Mouse (Mus musculus) testis, postnatal 10 days (tissue): ENCODE measurements around the gene Erbb4.

ENCODE experiments used
- DNase-seq: peaks from one replicate; pipeline ENCODE4 v3.0.0; 2021; ENCODE audit warnings: low spot score

Gene Erbb4

GRCm38 (mm10) chr1:68503873-68504272 is 604.0 kb downstream of the Erbb4 start:
- DNase-seq, result no peak

- no peak for DNase-seq
Measured at GRCm38 (mm10) chr1:68501561-68501960, 606.3 kb downstream of the Erbb4 start.

- no peak for DNase-seq
Measured at GRCm38 (mm10) chr1:68466390-68466960, 641.4 kb downstream of the Erbb4 start.

- DNase-seq, result no peak
Measured at GRCm38 (mm10) chr1:68451274-68451673, 656.6 kb downstream of the Erbb4 start.

- no peak for DNase-seq
Measured at GRCm38 (mm10) chr1:68424336-68424983, 683.4 kb downstream of the Erbb4 start.

GRCm38 (mm10) chr1:68401204-68401603 is 706.7 kb downstream of the Erbb4 start:
- DNase-seq, result no peak

GRCm38 (mm10) chr1:68371531-68371930 is 736.3 kb downstream of the Erbb4 start:
- DNase-seq, result no peak

- no peak for DNase-seq
Measured at GRCm38 (mm10) chr1:68333714-68334113, 774.1 kb downstream of the Erbb4 start.

GRCm38 (mm10) chr1:68305813-68306212 is 802.0 kb downstream of the Erbb4 start:
- no peak for DNase-seq

- no peak for DNase-seq
Measured at GRCm38 (mm10) chr1:68284443-68284842, 823.4 kb downstream of the Erbb4 start.

GRCm38 (mm10) chr1:68275819-68276218 is 832.0 kb downstream of the Erbb4 start:
- DNase-seq, result no peak

GRCm38 (mm10) chr1:68178580-68178979 is 929.3 kb downstream of the Erbb4 start:
- DNase-seq, result no peak

GRCm38 (mm10) chr1:68155253-68155652 is 952.6 kb downstream of the Erbb4 start:
- DNase-seq, result no peak

GRCm38 (mm10) chr1:68150572-68150971 is 957.3 kb downstream of the Erbb4 start:
- no peak for DNase-seq

- DNase-seq, result no peak
Measured at GRCm38 (mm10) chr1:68142562-68143350, 965.1 kb downstream of the Erbb4 start.

GRCm38 (mm10) chr1:68134943-68135342 is 972.9 kb downstream of the Erbb4 start:
- DNase-seq, result no peak

GRCm38 (mm10) chr1:68134450-68134849 is 973.4 kb downstream of the Erbb4 start:
- no peak for DNase-seq

- no peak for DNase-seq
Measured at GRCm38 (mm10) chr1:68123541-68123940, 984.3 kb downstream of the Erbb4 start.

- no peak for DNase-seq
Measured at GRCm38 (mm10) chr1:68120364-68120763, 987.5 kb downstream of the Erbb4 start.

- DNase-seq, result no peak
Measured at GRCm38 (mm10) chr1:68115721-68116120, 992.1 kb downstream of the Erbb4 start.

GRCm38 (mm10) chr1:68106543-68106860 is 1001.4 kb downstream of the Erbb4 start:
- DNase-seq, result peak; percentile 63

GRCm38 (mm10) chr1:68105834-68106542 is 1001.9 kb downstream of the Erbb4 start:
- no peak for DNase-seq

GRCm38 (mm10) chr1:68089623-68090022 is 1018.2 kb downstream of the Erbb4 start:
- DNase-seq, result no peak
